Mouse (Mus musculus) limb, embryonic 11.5 days (tissue): Measurements from ENCODE around the gene Ccnd3. TPM values are rescaled to one million over a fixed set of nuclear protein-coding genes. Genes with fewer than 3 reads are reported as not detected.

ENCODE experiments used
- ATAC-seq: fragments of 200-750 bp; cut with Nextera tagmentation; 2 replicates; pipeline ENCODE4 v1.8.0; 2017; ENCODE audit warnings: low read depth; ENCODE audit not compliant: insufficient number of reproducible peaks, low FRiP score, low TSS enrichment
- DNase-seq: peaks from one replicate; pipeline ENCODE4 v3.0.0-alpha.2; 2015; ENCODE audit warnings: low spot score
- H3K27ac ChIP-seq: fragments of 300-500 bp; sonication (generic); replicated peaks from 2 replicates; pipeline ENCODE4 v1.5.1; 2014; ENCODE audit warnings: low read depth, mild to moderate bottlenecking, low read length
- H3K27me3 ChIP-seq: fragments of 300-500 bp; sonication (generic); 2 replicates; pipeline ENCODE4 v1.6.1; 2014; ENCODE audit warnings: mild to moderate bottlenecking, low read length, mixed read lengths; ENCODE audit not compliant: control insufficient read depth, insufficient read depth
- H3K36me3 ChIP-seq: fragments of 300-500 bp; sonication (generic); 2 replicates; pipeline ENCODE4 v1.6.1; 2014; ENCODE audit warnings: mild to moderate bottlenecking, low read length, moderate library complexity, mixed read lengths; ENCODE audit not compliant: control insufficient read depth, insufficient read depth
- H3K4me1 ChIP-seq: fragments of 300-500 bp; sonication (generic); 2 replicates; pipeline ENCODE4 v1.6.1; 2014; ENCODE audit warnings: low read length, mixed read lengths; ENCODE audit not compliant: control insufficient read depth, insufficient read depth
- H3K4me2 ChIP-seq: fragments of 300-500 bp; sonication (generic); 2 replicates; pipeline ENCODE4 v1.6.1; 2014; ENCODE audit warnings: low read depth, mild to moderate bottlenecking, moderate library complexity; ENCODE audit not compliant: severe bottlenecking
- H3K4me3 ChIP-seq: fragments of 300-500 bp; sonication (generic); 2 replicates; pipeline ENCODE4 v1.5.1; 2014; ENCODE audit warnings: low read depth, low read length
- H3K9ac ChIP-seq: fragments of 300-500 bp; sonication (generic); 2 replicates; pipeline ENCODE4 v1.6.1; 2014; ENCODE audit warnings: mild to moderate bottlenecking, low read length
- H3K9me3 ChIP-seq: fragments of 300-500 bp; sonication (generic); 2 replicates; pipeline ENCODE4 v1.6.1; 2016; ENCODE audit warnings: low read length; ENCODE audit not compliant: control insufficient read depth
- WGBS: fragments of 180-500 bp; shearing (Covaris S2); extraction: QIAGEN DNeasy Blood & Tissue Kit; methylation state at CpG from one replicate; pipeline ENCODE4 v1.1.7; 2014; 5-methylcytosine and 5-hydroxymethylcytosine counted together
- polyA plus RNA-seq: library from polyadenylated mRNA; unstranded; fragments of >200 nt; fragmentation: Nextera tagmentation; extraction: Ambion mirVana; gene quantifications from 2 replicates; pipeline ENCODE4 v1.2.1, GENCODE M21; 2014

Gene Ccnd3
- polyA plus RNA-seq, 1 experiment from 2014 or later = 350 TPM

- 83% methylated on average over 8 of the region's 8 CpGs for WGBS
- H3K27ac ChIP-seq = no peak overlapping the region
- H3K27me3 ChIP-seq = no peaks in the 10 kb centered on the region
- H3K36me3 ChIP-seq = no peaks in the 10 kb centered on the region
- no peak for ATAC-seq
- DNase-seq = no peak
- H3K4me1 ChIP-seq = 0 out of 2 replicates have a peak, but pooled peaks cover 3% of the 10 kb centered on the region
- no peak overlapping the region for H3K4me3 ChIP-seq
- no peak overlapping the region for H3K4me2 ChIP-seq
- no peaks in the 10 kb centered on the region for H3K9me3 ChIP-seq
- H3K9ac ChIP-seq = no peak overlapping the region
These were observed 83.7 kb downstream of the Ccnd3 start for GRCm38 (mm10) chr17:47588517-47588916.

- no peak for ATAC-seq
- no peak overlapping the region for H3K4me2 ChIP-seq
- peaks cover 12% of the 10 kb centered on the region for H3K4me1 ChIP-seq
- no peak for DNase-seq
- H3K27me3 ChIP-seq = no peaks in the 10 kb centered on the region
- H3K4me3 ChIP-seq = no peak overlapping the region
- H3K9me3 ChIP-seq = no peaks in the 10 kb centered on the region
- H3K36me3 ChIP-seq = no peaks in the 10 kb centered on the region
- no peak overlapping the region for H3K9ac ChIP-seq
- H3K27ac ChIP-seq = no peak overlapping the region
- WGBS = 87% methylated on average over 3 of the region's 3 CpGs
These were observed 86.2 kb downstream of the Ccnd3 start for GRCm38 (mm10) chr17:47591073-47591472.

DNA sequence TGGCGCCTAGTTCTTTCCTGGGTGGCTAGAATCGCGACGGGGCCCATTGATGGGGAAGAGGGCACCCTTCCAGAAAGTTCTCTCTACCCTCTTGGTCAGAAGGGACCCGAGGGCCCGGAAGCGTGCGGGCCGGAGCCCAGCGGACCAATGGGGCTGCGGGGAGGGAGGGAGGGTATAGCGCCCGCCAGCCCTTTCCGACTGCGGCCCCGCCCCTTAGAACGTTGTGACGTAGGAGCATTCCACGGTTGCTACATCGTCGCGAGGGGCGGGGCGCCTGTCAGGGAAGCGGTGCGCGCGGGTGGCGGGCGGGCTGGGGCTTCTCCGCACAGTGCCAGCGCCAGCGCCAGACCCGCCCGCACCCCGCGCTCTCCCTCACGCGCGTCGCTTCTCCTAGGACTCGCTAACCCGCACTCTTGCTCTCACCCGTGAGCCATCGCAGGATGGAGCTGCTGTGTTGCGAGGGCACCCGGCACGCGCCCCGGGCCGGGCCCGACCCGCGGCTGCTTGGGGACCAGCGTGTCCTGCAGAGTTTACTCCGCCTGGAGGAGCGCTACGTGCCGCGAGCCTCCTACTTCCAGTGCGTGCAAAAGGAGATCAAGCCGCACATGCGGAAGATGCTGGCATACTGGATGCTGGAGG is 88.5 kb downstream of the Ccnd3 start:
- Histone ChIP-seq H3K36me3 (peaks cover 3% of the 10 kb centered on the region; the same call in 1 of the 2 replicates), H3K4me1 (peaks cover 26% of the 10 kb centered on the region), H3K9me3 (no peaks in the 10 kb centered on the region), H3K4me2 (peak overlapping the region; percentile 87), H3K4me3 (peak overlapping the region; percentile 92), H3K27ac (peak overlapping the region; percentile 91), H3K9ac (peak overlapping the region; percentile 89), H3K27me3 (no peaks in the 10 kb centered on the region)
- WGBS = under 1% methylated on average over 55 of the region's 63 CpGs
- peak; percentile 80 for ATAC-seq
- DNase-seq = peak; percentile 97

- peaks cover 26% of the 10 kb centered on the region for H3K4me1 ChIP-seq
- H3K4me3 ChIP-seq = peak overlapping the region; percentile 92
- 0% methylated on average over 13 of the region's 13 CpGs for WGBS
- ATAC-seq (no peak), DNase-seq (no peak)
- peak overlapping the region; percentile 87 for H3K4me2 ChIP-seq
- no peaks in the 10 kb centered on the region for H3K27me3 ChIP-seq
- peaks cover 8% of the 10 kb centered on the region; the same call in 1 of the 2 replicates for H3K36me3 ChIP-seq
- H3K27ac ChIP-seq = peak overlapping the region; percentile 91
- H3K9me3 ChIP-seq = no peaks in the 10 kb centered on the region
- peak overlapping the region; percentile 89 for H3K9ac ChIP-seq
These were observed 89.0 kb downstream of the Ccnd3 start for GRCm38 (mm10) chr17:47593854-47594182.

DNA sequence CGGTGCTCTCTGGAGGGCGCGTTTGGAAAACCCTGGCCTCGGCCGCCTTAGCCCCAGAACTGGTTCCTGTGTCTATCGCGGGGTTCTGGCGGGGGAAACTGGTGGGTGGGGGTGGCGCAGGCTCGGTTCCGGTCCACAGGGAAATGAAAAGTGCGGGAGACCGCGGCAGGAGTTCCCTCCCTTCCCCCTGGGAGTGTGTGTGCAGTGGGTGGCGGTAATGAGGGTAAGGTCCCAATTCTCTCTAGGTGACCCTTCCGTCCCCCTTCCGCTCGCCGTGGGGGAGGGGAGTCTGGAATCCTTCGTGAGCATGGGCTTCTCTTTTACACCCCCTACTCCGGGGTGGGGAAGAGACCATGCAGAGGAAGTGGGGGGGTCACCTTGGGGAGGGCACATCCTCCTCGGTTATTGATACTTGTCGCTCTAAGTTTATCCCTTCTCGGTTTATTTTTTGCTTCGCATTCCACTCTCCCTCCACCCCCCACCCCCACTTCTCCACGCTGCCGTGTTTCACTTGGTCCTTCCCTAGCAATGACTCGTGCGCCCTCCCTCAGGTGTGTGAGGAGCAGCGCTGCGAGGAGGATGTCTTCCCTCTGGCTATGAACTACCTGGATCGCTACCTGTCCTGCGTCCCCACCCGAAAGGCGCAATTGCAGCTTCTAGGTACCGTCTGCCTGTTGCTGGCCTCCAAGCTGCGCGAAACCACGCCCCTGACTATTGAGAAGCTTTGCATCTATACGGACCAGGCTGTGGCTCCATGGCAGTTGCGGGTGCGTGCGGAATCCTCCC is 89.5 kb downstream of the Ccnd3 start:
- Histone ChIP-seq H3K27ac (peak overlapping the region; percentile 91), H3K36me3 (peaks cover 8% of the 10 kb centered on the region; the same call in 1 of the 2 replicates), H3K4me1 (peaks cover 26% of the 10 kb centered on the region), H3K4me3 (peak overlapping the region; percentile 92), H3K27me3 (no peaks in the 10 kb centered on the region), H3K9ac (peak overlapping the region; percentile 89), H3K4me2 (peak overlapping the region; percentile 87), H3K9me3 (no peaks in the 10 kb centered on the region)
- ATAC-seq = no peak
- DNase-seq = peak; percentile 65
- under 1% methylated on average over 40 of the region's 43 CpGs for WGBS

- no peak for ATAC-seq
- H3K36me3 ChIP-seq = peaks cover 8% of the 10 kb centered on the region; the same call in 1 of the 2 replicates
- H3K9ac ChIP-seq = peak overlapping the region; percentile 89
- H3K4me3 ChIP-seq = peak overlapping the region; percentile 92
- H3K9me3 ChIP-seq = no peaks in the 10 kb centered on the region
- H3K27ac ChIP-seq = peak overlapping the region; percentile 91
- no peaks in the 10 kb centered on the region for H3K27me3 ChIP-seq
- DNase-seq = peak; percentile 65
- peaks cover 26% of the 10 kb centered on the region for H3K4me1 ChIP-seq
- WGBS = 0% methylated on average over 8 of the region's 9 CpGs
- peak overlapping the region; percentile 87 for H3K4me2 ChIP-seq
These were observed 90.1 kb downstream of the Ccnd3 start for GRCm38 (mm10) chr17:47594969-47595247.

DNA sequence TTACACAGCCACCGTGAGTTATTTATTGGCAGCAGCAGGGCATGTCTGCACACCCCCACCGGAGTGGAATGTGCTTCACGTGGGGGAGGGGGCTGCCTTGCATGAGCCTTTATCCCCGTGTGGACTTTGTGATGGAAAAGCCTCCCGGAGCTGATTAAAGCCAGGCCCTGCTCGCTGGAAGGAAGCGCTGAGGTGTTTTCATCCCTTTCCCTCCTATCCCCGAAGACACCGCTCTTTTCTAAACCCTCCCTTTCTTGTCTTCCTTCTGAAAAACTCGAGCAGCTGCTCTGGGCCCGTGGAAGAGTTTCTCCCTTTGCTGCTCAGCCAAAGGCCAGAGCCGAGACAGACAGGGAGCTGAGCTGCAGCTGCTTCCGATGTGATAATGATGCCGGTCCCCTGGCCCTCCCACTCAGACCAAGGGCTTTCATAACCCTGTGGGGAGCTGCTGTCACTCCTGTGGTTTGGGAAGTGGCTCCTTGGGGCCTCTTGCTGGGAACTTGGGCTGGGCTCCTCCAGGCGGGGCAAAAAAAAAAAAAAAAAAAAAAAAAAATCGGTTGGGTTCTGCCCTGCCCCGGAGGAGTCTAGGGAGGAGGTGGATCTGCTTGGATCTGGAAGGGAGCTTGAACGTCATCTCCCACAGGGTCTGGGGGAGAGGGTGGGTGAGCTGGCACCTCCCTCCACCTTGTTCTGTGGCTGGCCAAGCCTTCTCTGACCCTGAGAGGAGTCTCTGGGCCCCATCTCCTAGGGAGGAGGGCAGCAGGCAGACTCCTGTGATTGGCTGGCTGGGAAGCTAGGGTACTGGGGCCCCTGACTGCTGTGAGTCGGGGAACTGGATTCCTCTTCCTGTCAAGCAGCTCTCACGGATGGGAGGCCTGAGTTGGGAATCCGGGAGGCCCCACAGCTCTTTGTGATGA is 90.7 kb downstream of the Ccnd3 start:
- Histone ChIP-seq H3K4me1 (peaks cover 26% of the 10 kb centered on the region), H3K4me2 (peak overlapping the region; percentile 87), H3K4me3 (peak overlapping the region; percentile 92), H3K27ac (peak overlapping the region; percentile 91), H3K9me3 (no peaks in the 10 kb centered on the region), H3K9ac (peak overlapping the region; percentile 89), H3K27me3 (no peaks in the 10 kb centered on the region), H3K36me3 (peaks cover 8% of the 10 kb centered on the region; the same call in 1 of the 2 replicates)
- WGBS = 1% methylated on average over 21 of the region's 21 CpGs
- ATAC-seq (peak; percentile 69), DNase-seq (peak; percentile 79)
